Mouse (Mus musculus): Measurements from ENCODE around the gene L1cam.

Gene L1cam

GRCm38 (mm10) chrX:73895719-73896118, at the start of gene L1cam:
Gene L1cam (minus strand): TSS chrX:73896105.
- peak; percentile 55 for DNase-seq

- DNase-seq = no peak
Measured at GRCm38 (mm10) chrX:73942294-73942693, 46.4 kb upstream of the L1cam start.

DNA sequence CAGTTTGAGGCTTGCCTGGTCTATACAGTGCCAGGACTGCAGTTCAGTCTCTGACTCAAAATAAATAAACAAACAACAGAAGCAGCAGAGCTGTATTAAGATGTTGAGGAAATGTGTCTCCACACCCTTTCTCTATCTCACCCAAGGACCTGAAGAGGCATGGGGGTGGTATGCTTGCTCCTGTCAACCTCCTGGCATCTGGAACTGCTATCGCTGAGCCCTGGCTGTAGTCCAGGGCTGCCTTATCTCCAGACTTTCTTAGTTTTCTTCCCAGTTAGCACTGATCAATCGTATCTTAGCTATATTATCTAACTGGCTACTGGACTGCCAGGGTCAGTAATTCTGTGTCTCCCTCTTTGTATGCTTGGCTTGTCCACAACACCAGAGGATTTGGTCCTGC, 46.0 kb upstream of the L1cam start:
- DNase-seq = no peak

- DNase-seq = no peak
Measured at GRCm38 (mm10) chrX:73931871-73932270, 36.0 kb upstream of the L1cam start.

- DNase-seq = peak; percentile 76
Measured at GRCm38 (mm10) chrX:73930402-73931062, 34.6 kb upstream of the L1cam start, which contains the start of gene Renbp. Gene Renbp (minus strand): TSS chrX:73930850.

DNA sequence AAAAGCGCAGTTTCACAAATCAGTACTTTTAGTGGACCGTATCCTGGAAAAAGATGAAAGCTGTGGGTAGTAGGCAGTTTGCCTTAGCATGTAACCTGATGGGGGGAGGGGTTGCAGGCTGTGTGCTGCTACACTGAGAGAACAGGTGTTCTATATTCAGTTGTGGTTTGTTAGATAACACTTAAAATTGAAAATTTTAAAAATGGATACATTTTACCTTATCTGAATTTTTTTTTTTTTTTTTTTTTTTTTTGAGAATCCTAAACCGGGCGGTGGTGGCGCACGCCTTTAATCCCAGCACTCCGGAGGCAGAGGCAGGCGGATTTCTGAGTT, 26.6 kb upstream of the L1cam start:
- peak; percentile 6 for DNase-seq

DNA sequence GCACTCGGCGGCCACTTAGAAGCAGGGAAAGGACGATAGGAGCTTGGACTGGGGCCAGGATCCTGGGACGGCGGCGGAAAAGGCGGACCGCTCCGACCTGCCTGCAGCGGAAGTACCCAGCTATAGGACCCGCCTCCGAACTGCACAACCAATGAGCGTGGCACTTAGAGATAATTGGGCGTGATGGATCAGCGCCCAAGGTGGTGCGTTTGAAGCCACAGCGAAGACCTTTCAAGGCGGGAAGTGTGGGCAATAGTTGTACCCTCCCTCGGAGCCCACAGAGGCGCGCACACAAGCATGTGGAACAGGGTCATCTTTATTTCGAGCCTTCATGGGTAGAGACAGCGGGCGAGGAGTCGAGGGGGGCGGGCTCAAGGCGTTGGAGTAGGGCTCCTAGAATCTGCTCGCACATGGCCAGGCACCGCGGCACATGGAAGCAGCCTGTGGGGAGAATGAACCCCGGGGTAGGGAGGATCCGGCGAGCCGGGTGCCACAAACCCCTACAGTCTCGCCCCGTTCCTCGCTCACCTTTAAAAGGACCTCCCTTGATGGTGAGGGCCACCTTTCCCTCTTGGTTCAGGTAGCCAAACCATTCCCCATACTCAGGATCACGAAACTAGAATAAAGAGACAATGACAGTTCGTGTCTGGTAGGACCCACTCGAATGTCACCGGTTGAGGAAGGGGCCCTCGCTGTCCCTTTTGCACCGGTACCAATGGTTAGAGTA, 26.1 kb upstream of the L1cam start, which contains the start of the genes Arhgap4 and Naa10:
Gene Arhgap4, minus strand, starts transcription at position 48 of the 727 bp plus-strand sequence.
Gene Naa10, minus strand, starts transcription at position 122 of the 727 bp plus-strand sequence.
- peak; percentile 91 for DNase-seq

- DNase-seq = peak; percentile 16
Measured at GRCm38 (mm10) chrX:73921285-73921822, 25.4 kb upstream of the L1cam start.

GRCm38 (mm10) chrX:73918631-73919030, 22.7 kb upstream of the L1cam start:
- DNase-seq = no peak

DNA sequence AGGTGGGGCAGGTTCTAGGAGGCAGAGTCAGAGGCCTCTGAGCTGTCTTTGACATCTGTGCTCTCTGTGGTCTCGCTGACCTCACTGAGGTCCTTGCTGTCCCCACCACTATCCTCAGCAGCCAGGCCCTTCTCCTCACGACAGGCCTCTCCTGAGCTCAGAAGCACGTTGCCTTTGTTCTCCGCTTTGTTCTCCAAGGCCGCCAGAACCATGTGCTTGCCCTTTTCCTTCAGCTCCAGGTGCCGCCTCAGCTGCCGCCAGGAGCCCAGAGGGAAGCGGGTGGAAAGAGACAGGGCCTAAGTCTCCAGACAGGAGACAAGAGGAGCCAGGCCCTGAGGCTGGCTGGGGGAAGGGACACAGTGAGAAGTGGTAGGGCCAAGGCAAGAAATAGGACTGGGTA, 21.0 kb upstream of the L1cam start:
- no peak for DNase-seq

DNA sequence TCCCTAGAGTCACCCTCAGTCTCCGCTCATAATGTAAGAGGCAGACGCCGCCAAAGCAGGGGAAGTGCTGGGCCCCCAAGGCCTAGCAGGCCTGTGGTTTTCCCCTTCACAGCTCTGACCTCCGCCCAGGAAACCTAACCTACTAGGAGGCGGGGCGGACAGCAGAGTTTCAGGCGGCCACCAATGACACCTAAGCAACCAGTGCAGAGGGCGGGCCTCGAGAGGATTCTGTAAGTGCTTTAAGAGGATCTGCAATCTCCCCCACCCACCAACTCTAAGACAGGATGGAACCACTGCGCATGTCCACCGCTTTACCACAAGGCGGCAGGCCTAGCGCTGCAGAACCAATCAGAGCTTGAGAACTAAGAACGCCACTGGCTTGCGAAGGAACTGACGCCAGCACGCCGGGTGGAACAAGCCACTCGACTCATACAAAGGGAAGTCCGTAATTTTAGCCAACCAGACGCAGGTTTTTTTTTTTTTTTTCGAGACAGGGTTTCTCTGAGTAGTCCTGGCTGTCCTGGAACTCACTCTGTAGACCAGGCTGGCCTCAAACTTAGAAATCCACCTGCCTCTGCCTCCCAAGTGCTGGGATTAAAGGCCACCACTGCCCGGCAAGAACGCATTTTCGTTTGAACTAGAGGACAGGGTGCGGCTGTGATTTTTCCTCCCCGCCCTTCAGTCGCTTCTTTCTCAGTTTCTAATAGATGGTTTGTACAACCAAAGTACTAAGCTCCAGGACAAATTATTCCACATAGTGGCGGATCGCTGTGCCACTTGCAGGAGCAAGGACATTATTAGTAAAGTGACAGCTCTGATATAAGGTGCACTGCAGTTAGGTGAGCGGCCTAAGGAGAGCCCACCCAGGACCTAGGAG, 19.2 kb upstream of the L1cam start:
- DNase-seq = peak; percentile 94

DNA sequence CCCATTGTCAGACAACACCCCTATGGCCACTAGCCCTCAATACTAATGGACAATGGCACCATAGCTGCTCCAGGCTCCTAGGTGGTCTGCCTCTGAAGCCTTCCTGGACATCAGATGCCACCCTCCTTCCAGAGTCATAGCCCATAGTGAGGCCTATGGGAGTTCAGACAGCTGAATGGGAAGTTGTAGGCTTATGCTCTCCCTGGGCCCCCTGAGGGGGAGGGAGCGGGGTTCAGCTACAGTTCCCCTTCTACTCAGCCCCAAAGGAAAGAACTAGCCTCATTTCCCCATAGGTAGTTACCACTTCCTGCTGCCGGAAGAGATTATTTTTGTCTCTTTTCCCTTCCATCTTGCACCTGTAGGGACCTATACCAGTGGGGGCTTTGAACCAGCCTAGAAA, 15.7 kb upstream of the L1cam start:
- DNase-seq = no peak

GRCm38 (mm10) chrX:73911156-73911555, 15.3 kb upstream of the L1cam start:
- DNase-seq = peak; percentile 12

DNA sequence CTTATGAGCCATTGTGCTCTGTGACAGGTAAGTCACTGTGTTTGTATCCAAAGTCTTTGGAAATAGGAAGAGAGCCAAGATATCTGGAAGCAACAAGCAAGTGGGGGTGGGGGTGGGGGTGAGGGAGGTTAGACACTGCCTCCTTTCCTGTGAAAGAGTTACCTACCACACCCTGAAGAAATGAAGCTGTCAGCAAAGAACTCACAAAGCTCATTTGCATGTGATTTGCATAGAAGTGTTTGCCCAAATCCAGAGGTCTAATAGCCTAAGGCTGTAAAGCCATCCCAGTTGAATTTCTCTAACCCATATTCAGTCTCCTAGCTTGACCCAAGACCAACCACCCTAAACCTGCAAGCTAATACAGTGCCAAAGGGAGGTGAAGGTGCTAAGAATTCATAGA, 14.5 kb upstream of the L1cam start:
- DNase-seq = no peak

- DNase-seq = no peak
Measured at GRCm38 (mm10) chrX:73910049-73910448, 14.1 kb upstream of the L1cam start.

DNA sequence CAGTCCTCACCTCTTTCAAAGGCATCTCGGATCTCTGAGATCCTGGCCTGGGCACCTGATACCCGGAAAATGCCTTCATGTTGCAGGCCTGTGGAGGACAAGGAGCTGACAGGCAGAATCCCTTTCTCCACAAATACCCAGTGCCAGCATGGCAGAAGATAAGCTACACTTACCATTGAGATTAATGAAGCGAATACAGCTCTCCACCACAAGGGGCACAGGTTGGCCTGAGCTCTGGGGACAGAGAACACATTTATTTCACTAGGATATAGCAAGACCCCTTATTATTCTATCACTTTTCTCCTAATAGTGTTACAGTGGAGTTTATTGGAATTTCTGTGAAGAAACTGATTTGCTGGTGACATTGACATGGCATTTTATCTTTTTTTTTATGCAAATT, 2.1 kb upstream of the L1cam start:
- DNase-seq = no peak

DNA sequence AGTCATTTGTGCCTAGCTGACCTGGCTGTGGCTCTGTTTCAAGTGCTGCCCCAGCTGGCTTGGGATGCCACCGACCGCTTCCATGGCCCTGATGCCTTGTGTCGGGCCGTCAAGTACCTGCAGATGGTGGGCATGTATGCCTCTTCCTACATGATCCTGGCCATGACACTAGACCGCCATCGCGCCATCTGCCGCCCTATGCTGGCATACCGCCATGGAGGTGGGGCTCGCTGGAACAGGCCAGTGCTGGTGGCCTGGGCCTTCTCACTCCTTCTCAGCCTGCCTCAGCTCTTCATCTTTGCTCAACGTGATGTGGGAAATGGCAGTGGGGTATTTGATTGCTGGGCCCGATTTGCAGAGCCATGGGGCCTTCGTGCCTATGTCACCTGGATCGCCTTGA, 3.1 kb downstream of the L1cam start:
- no peak for DNase-seq

- no peak for DNase-seq
Measured at GRCm38 (mm10) chrX:73891551-73892152, 4.3 kb downstream of the L1cam start, which contains the start of gene Avpr2. Gene Avpr2 (plus strand): TSS chrX:73892102.

- peak; percentile 16 for DNase-seq
Measured at GRCm38 (mm10) chrX:73881463-73881862, 14.4 kb downstream of the L1cam start.

- peak; percentile 22 for DNase-seq
Measured at GRCm38 (mm10) chrX:73881036-73881427, 14.9 kb downstream of the L1cam start.

DNA sequence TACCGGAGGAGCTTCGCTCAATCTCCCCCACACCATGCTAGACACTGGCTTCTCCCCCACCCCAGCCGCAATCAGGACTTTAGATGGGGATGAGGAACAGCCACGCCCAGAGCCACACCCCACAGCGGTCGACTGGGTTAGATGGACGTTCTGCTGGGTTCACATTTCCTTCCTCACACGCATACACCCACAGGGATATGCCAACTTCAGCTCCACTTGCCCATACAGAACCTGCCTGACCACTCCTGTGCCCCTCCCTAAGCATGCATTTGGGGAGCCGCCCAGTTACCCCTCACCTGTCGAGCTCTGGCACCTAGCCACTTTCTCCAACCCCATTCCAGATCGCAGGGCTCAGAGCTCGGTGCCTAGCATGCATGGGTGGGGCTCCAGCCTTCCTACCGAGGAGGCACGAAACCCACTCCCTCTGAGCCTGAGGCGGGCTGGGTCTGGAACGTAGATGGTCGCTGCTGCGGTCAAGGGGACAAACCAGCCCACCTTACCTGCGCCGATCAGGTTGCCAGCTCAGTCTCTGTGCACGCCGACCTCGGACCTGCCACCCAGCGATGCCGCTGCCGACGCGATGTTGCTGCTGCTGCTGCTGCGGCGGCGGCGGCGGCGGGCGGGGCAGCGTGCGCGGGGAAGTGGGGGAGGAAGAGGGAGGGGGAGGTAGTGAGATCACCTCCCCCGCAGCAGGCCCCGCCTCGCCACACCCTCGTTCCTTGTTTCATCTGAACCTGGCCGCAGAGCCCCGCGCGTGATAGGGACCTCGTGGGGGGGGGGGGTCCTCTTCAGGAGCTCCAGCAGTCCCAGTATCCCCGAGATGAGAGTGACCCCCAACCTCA, 15.5 kb downstream of the L1cam start:
- DNase-seq = peak; percentile 41

DNA sequence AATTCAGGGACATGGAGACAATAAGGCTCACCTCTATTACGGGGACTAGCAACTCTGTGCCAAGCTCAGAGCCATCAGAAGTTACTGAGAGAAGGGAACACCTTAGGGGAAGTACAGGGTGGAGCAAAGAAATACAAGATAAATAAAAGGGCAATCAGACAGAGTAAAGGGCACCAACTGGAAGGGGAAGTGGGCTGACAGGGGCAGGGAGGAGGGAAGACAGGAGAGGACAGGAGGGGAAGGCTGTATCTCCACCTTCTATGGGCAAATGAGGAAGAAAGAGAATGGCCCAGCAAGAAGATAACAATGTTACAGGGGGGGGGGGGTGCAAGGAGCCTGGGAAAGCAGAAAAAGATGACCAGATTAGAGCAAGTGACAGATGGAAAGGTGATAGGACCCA, 18.9 kb downstream of the L1cam start:
- DNase-seq = no peak
